Mouse (Mus musculus): Measurements from ENCODE around the gene Hephl1.
A peak's percentile ranks its signal among the peaks of the same experiment; 100 is the strongest.

Hephl1 gene

DNA sequence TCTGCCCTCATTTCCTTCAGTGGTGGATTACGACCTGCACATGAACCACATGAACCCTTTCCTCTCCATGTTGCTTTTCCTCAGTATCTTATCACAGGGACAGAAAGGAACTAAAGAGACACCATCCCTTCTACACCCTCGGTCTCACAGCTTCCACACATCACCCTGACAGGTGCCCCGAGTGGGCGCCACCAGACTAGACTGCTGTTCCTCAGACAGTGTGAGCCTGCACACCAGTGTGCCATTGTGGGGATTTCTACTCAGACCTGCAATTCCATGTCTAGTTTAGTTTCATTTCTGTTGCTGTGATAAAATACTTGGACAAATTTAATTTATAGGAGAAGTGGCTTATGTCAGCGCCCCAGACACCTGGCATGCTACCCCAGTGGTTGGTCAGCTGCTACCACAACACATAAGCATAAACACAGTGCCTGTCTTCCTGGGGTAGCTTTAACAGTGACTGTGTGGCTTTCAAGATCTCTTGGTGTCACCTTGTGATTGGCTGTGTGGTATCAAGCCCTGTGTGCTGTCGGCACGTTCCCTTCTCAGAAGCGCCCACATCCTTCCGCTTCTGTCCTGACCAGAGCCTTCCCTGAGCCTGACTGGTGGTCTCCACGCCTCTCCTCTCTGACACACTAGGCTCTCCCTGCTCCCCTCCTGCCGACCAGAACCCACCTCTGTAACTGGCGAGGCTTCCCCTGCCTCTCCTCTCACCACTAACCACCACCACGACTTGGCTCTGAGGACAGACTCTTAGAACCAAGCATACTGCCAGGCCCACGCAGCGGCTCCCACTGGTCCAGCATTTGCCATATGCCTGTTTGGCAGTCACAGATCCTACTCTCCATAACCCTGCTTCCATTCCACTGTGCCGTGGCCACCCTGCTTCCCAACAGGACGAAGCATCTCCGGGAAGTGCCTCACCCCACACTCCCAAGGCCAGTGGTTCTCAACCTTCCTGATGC lies 93.8 kb downstream of the Hephl1 start:
- peak; percentile 41 to 42 for DNase-seq (ENCODE audit: low spot score in 2 of 2)

DNA sequence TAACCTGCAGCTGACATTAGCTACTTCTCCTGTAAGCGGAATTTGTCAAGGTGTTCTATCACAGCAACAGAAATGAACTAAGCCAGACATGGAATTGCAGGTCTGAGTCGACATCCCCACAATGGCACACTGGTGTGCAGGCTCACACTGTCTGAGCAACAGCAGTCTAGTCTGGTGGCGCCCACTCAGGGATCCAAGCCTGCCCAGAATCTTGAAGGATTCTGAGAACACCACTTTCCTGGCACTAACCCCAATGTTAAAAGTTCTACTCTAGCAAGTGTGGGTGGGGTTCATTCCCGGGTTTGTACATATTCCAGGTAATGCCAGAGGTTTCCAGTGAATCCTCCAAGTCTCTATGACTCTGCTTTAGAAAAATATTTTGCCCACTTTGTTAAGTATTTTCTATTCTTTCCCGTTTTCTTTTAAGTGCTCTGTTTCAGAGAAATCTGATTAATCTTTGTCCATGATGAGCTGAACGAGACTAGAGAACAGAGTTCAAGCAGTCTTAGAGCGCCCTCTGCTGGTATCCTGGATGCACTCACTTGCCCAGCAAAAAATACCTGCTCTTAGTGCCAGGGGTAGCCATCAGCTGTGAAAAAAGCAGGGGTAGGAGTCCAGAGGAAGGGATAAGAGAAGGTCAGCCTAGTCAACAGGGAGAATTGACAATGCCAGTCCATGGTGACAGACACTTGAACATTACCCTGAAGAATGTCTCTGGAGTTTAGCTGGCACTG lies 96.5 kb downstream of the Hephl1 start:
- DNase-seq (ENCODE audit: low spot score in 2 of 2), result peak; percentile 53 to 68

DNA sequence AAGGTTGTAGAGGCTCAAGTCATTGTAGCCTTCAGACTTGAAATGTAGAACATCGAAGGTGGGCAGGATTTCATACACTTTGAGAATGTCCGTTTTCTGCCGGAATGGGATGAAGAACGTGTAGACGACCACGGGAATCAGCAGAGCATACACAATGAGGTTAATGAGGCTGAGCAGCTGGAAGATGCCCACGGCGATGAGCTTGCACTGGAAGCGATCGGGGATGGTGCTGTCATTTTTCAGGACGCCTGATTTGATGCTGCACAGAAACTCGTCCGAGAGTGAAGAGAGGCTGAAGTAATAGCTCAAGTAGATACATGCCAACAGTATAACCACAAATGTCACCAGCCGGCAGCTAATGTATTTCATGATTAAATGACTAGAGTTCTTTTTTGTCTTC lies 104.3 kb downstream of the Hephl1 start:
- no peak for DNase-seq (ENCODE audit: low spot score in 2 of 2)

- no peak for DNase-seq (ENCODE audit: low spot score in 2 of 2)
Measured at GRCm38 (mm10) chr9:15004298-15004685, 107.6 kb downstream of the Hephl1 start.

DNA sequence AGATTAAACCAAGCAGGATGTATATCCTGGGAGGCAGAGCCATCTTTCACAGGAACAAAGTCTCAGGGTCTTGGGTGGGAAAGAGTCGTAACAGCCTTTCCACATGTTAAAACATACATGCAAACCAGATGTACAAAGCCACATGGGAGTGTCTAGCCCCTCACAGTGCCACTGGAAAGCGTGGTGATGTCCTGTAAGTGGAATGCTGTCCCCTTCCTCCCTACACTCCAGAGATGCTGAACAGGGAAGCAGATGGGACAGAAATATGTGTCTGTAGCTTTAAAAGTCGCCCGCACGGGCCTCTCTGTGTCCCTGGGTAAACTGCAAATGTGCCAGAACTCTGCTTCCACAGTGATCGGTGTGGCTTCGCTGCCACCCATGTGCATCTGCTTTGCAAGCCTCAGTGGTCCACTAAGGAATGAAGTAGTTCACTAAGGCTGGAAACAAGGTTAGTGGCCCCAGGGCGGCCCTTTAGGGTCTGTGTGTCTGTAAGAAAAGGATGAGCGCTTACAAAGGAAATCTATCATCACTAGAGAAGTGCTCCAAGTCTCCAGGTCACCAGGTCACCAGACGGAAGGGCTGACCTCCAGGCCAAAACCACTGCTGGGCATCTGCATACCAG lies 108.1 kb downstream of the Hephl1 start:
- DNase-seq (ENCODE audit: low spot score in 2 of 2), result no peak

DNA sequence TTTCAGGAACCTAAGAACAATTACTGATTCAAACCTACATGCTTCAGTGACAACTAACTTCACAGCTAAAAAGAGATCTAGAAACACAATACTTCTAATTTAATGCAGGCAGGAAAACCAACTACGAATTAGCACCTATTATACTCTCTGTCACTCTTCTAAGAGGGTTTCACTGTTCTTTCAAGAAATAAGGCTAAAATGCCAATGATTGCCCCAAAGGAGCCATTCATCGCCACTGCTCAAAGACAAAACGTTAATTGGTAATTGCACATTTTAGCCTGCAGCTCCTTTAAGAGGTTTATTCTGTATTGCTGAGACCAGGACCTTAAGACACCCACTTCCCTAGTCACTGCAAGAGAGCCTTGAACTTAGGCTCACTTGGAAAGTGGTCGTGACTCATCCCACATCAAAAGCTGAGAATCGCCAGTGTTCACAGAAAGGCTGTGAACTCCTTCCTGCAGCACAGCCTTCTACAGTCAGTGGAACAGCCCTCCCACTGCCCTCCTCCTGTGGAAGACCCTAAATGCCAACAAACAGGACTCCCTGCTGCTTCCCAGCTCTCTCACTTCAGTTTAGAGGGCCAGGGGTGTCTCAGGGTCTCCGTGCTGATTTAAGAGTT lies 108.8 kb downstream of the Hephl1 start:
- no peak for DNase-seq (ENCODE audit: low spot score in 2 of 2)
